Mouse (Mus musculus): ENCODE data around the gene Mmp10.

Mmp10 gene

GRCm38 (mm10) chr9:7502051-7502450, at the start of gene Mmp10:
Gene Mmp10 (plus strand): TSS chr9:7502352.
- no peak for DNase-seq (ENCODE audit: low spot score)

GRCm38 (mm10) chr9:7453302-7453701, 48.9 kb upstream of the Mmp10 start:
- DNase-seq (ENCODE audit: low spot score): no peak

GRCm38 (mm10) chr9:7470262-7470661, 31.9 kb upstream of the Mmp10 start:
- DNase-seq (ENCODE audit: low spot score): no peak

- no peak for DNase-seq (ENCODE audit: low spot score)
Measured at GRCm38 (mm10) chr9:7483684-7484394, 18.3 kb upstream of the Mmp10 start.

- no peak for DNase-seq (ENCODE audit: low spot score)
Measured at GRCm38 (mm10) chr9:7501138-7501537, 1.0 kb upstream of the Mmp10 start.

GRCm38 (mm10) chr9:7507321-7507876, 5.2 kb downstream of the Mmp10 start:
- DNase-seq (ENCODE audit: low spot score): no peak

GRCm38 (mm10) chr9:7509619-7510233, 7.6 kb downstream of the Mmp10 start:
- DNase-seq (ENCODE audit: low spot score): no peak

- DNase-seq (ENCODE audit: low spot score): no peak
Measured at GRCm38 (mm10) chr9:7517944-7518571, 15.9 kb downstream of the Mmp10 start.

GRCm38 (mm10) chr9:7526255-7526940, 24.2 kb downstream of the Mmp10 start:
- no peak for DNase-seq (ENCODE audit: low spot score)

GRCm38 (mm10) chr9:7542763-7543162, 40.6 kb downstream of the Mmp10 start:
- no peak for DNase-seq (ENCODE audit: low spot score)

- DNase-seq (ENCODE audit: low spot score): no peak
Measured at GRCm38 (mm10) chr9:7544923-7545457, 42.8 kb downstream of the Mmp10 start.

- DNase-seq (ENCODE audit: low spot score): no peak
Measured at GRCm38 (mm10) chr9:7545471-7545870, 43.3 kb downstream of the Mmp10 start.

GRCm38 (mm10) chr9:7545920-7546319, 43.8 kb downstream of the Mmp10 start:
- DNase-seq (ENCODE audit: low spot score): no peak

- no peak for DNase-seq (ENCODE audit: low spot score)
Measured at GRCm38 (mm10) chr9:7551943-7552342, 49.8 kb downstream of the Mmp10 start.

GRCm38 (mm10) chr9:7553536-7553935, 51.4 kb downstream of the Mmp10 start:
- DNase-seq (ENCODE audit: low spot score): no peak

- no peak for DNase-seq (ENCODE audit: low spot score)
Measured at GRCm38 (mm10) chr9:7554382-7554781, 52.2 kb downstream of the Mmp10 start.

- DNase-seq (ENCODE audit: low spot score): no peak
Measured at GRCm38 (mm10) chr9:7558221-7559017, 56.3 kb downstream of the Mmp10 start, which contains the start of gene Mmp8. Gene Mmp8 (plus strand): TSS chr9:7558456.

All from testis, postnatal 14 days (tissue).